Mouse (Mus musculus) heart, embryonic 14.5 days (tissue): Measurements from ENCODE around the gene 1700025G04Rik. TPM values are rescaled to one million over a fixed set of nuclear protein-coding genes. Genes with fewer than 3 reads are reported as not detected.

Source experiments
- ATAC-seq: fragments of 200-750 bp; cut with Nextera tagmentation; 2 replicates; pipeline ENCODE4 v1.8.0; 2017; ENCODE audit warnings: low read depth, moderate TSS enrichment; ENCODE audit not compliant: insufficient number of reproducible peaks, insufficient read depth, low FRiP score
- H3K27ac ChIP-seq, 2 experiments: fragments of 200-500 bp in 1 of 2; fragments of 300-500 bp in 1 of 2; sonication (generic) in 1 of 2; replicated peaks in 1 of 2; 2 replicates each; pipeline ENCODE4 v1.5.1; 2012 to 2014; ENCODE audit warnings: low read depth in 2 of 2, low read length in 2 of 2, control low read depth in 1 of 2, mild to moderate bottlenecking in 1 of 2, mixed read lengths in 1 of 2; ENCODE audit not compliant: control insufficient read depth in 1 of 2, insufficient read depth in 1 of 2
- H3K27me3 ChIP-seq: fragments of 300-500 bp; sonication (generic); 2 replicates; pipeline ENCODE4 v1.6.1; 2014; ENCODE audit warnings: mild to moderate bottlenecking, low read length, control low read depth; ENCODE audit not compliant: control insufficient read depth, insufficient read depth
- H3K36me3 ChIP-seq: fragments of 300-500 bp; sonication (generic); 2 replicates; pipeline ENCODE4 v1.6.1; 2014; ENCODE audit warnings: mild to moderate bottlenecking, control low read depth, low read length, mixed read lengths; ENCODE audit not compliant: control insufficient read depth, insufficient read depth
- H3K4me1 ChIP-seq, 2 experiments: fragments of 200-500 bp in 1 of 2; fragments of 300-500 bp in 1 of 2; sonication (generic) in 1 of 2; 2 replicates each; pipeline ENCODE4 v1.6.1; 2012 to 2014; ENCODE audit warnings: low read length in 2 of 2, control low read depth in 1 of 2, mixed read lengths in 1 of 2; ENCODE audit not compliant: control insufficient read depth in 2 of 2, insufficient read depth in 2 of 2
- H3K4me2 ChIP-seq: fragments of 300-500 bp; sonication (generic); 2 replicates; pipeline ENCODE4 v1.6.1; 2014; ENCODE audit warnings: mild to moderate bottlenecking, low read length
- H3K4me3 ChIP-seq, 2 experiments: fragments of 200-500 bp in 1 of 2; fragments of 300-500 bp in 1 of 2; sonication (generic) in 1 of 2; 2 replicates each; pipeline ENCODE4 v1.5.1; 2012 to 2014; ENCODE audit warnings: low read length in 2 of 2, mild to moderate bottlenecking in 2 of 2, control low read depth in 1 of 2, low read depth in 1 of 2, moderate library complexity in 1 of 2; ENCODE audit not compliant: control insufficient read depth in 1 of 2, insufficient read depth in 1 of 2
- H3K9ac ChIP-seq: fragments of 300-500 bp; sonication (generic); 2 replicates; pipeline ENCODE4 v1.6.1; 2014; ENCODE audit warnings: mild to moderate bottlenecking, low read length
- H3K9me3 ChIP-seq: fragments of 300-500 bp; sonication (generic); 2 replicates; pipeline ENCODE4 v1.6.1; 2016; ENCODE audit warnings: low read length, control low read depth; ENCODE audit not compliant: control insufficient read depth
- WGBS: fragments of 180-500 bp; shearing (Covaris S2); extraction: QIAGEN DNeasy Blood & Tissue Kit; methylation state at CpG from one replicate; pipeline ENCODE4 v1.1.7; 2014; 5-methylcytosine and 5-hydroxymethylcytosine counted together
- polyA plus RNA-seq: library from polyadenylated mRNA; unstranded; fragments of >200 nt; fragmentation: Nextera tagmentation; extraction: Ambion mirVana; gene quantifications from 2 replicates; pipeline ENCODE4 v1.2.1, GENCODE M21; 2014

Gene 1700025G04Rik
- polyA plus RNA-seq, 1 experiment from 2014 or later, result 35.7 TPM

- WGBS, result 77% methylated on average over 1 of the region's 1 CpGs
- Histone ChIP-seq H3K4me2 (no peak overlapping the region), H3K27ac (no peak overlapping the region), H3K9me3 (no peaks in the 10 kb centered on the region), H3K27me3 (no peaks in the 10 kb centered on the region), H3K9ac (no peak overlapping the region), H3K36me3 (no peaks in the 10 kb centered on the region), H3K4me3 (no peak overlapping the region), H3K4me1 (peaks cover 0 to 12% of the 10 kb centered on the region in 2 experiments; a peak in 3 of 4 replicates)
- no peak for ATAC-seq
Observed at GRCm38 (mm10) chr1:151855561-151855960, 234.4 kb downstream of the 1700025G04Rik start.

GRCm38 (mm10) chr1:151851976-151852375 is 237.9 kb downstream of the 1700025G04Rik start:
- H3K9ac ChIP-seq, result no peak overlapping the region
- no peak overlapping the region for H3K4me2 ChIP-seq
- no peak overlapping the region for H3K27ac ChIP-seq
- no peak overlapping the region for H3K4me3 ChIP-seq
- no peak for ATAC-seq
- no peaks in the 10 kb centered on the region for H3K36me3 ChIP-seq
- 76% methylated on average over 3 of the region's 3 CpGs for WGBS
- H3K4me1 ChIP-seq, result peaks cover 0 to 4% of the 10 kb centered on the region in 2 experiments; a peak in 2 of 4 replicates
- H3K27me3 ChIP-seq, result no peaks in the 10 kb centered on the region
- H3K9me3 ChIP-seq, result 0 out of 2 replicates have a peak, but pooled peaks cover 4% of the 10 kb centered on the region

GRCm38 (mm10) chr1:151851051-151851848 is 238.7 kb downstream of the 1700025G04Rik start:
- no peaks in the 10 kb centered on the region for H3K4me1 ChIP-seq
- no peak overlapping the region for H3K9ac ChIP-seq
- no peaks in the 10 kb centered on the region for H3K36me3 ChIP-seq
- H3K9me3 ChIP-seq, result 0 out of 2 replicates have a peak, but pooled peaks cover 4% of the 10 kb centered on the region
- H3K4me3 ChIP-seq, result no peak overlapping the region
- no peaks in the 10 kb centered on the region for H3K27me3 ChIP-seq
- ATAC-seq, result no peak
- 82% methylated on average over 20 of the region's 20 CpGs for WGBS
- no peak overlapping the region for H3K4me2 ChIP-seq
- no peak overlapping the region for H3K27ac ChIP-seq

GRCm38 (mm10) chr1:151849993-151850608 is 239.8 kb downstream of the 1700025G04Rik start:
- H3K27ac ChIP-seq, result no peak overlapping the region
- no peaks in the 10 kb centered on the region for H3K4me1 ChIP-seq
- no peaks in the 10 kb centered on the region for H3K36me3 ChIP-seq
- H3K4me3 ChIP-seq, result no peak overlapping the region
- no peak for ATAC-seq
- no peaks in the 10 kb centered on the region for H3K27me3 ChIP-seq
- H3K9ac ChIP-seq, result no peak overlapping the region
- 0 out of 2 replicates have a peak, but pooled peaks cover 4% of the 10 kb centered on the region for H3K9me3 ChIP-seq
- 75% methylated on average over 16 of the region's 16 CpGs for WGBS
- no peak overlapping the region for H3K4me2 ChIP-seq

- no peaks in the 10 kb centered on the region for H3K36me3 ChIP-seq
- H3K4me2 ChIP-seq, result no peak overlapping the region
- WGBS, result 79% methylated on average over 2 of the region's 2 CpGs
- H3K9me3 ChIP-seq, result 0 out of 2 replicates have a peak, but pooled peaks cover 4% of the 10 kb centered on the region
- no peaks in the 10 kb centered on the region for H3K27me3 ChIP-seq
- H3K27ac ChIP-seq, result no peak overlapping the region
- H3K9ac ChIP-seq, result no peak overlapping the region
- no peak overlapping the region for H3K4me3 ChIP-seq
- H3K4me1 ChIP-seq, result no peaks in the 10 kb centered on the region
- ATAC-seq, result no peak
Observed at GRCm38 (mm10) chr1:151848286-151848685, 241.6 kb downstream of the 1700025G04Rik start.

- 59% methylated on average over 19 of the region's 19 CpGs for WGBS
- no peaks in the 10 kb centered on the region for H3K4me1 ChIP-seq
Observed at GRCm38 (mm10) chr1:151845926-151846782, 243.8 kb downstream of the 1700025G04Rik start.

GRCm38 (mm10) chr1:151845252-151845832 is 244.6 kb downstream of the 1700025G04Rik start:
- Histone ChIP-seq H3K4me3 (no peak overlapping the region), H3K36me3 (no peaks in the 10 kb centered on the region), H3K4me1 (no peaks in the 10 kb centered on the region), H3K4me2 (no peak overlapping the region), H3K9ac (no peak overlapping the region), H3K9me3 (0 out of 2 replicates have a peak, but pooled peaks cover 4% of the 10 kb centered on the region), H3K27ac (no peak overlapping the region), H3K27me3 (no peaks in the 10 kb centered on the region)
- WGBS, result 82% methylated on average over 17 of the region's 17 CpGs
- no peak for ATAC-seq

More at GRCm38 (mm10) chr1:151845926-151846782, 243.8 kb downstream of the 1700025G04Rik start:
- H3K27me3 ChIP-seq, result no peaks in the 10 kb centered on the region
- H3K9ac ChIP-seq, result no peak overlapping the region
- 0 out of 2 replicates have a peak, but pooled peaks cover 4% of the 10 kb centered on the region for H3K9me3 ChIP-seq
- H3K4me3 ChIP-seq, result no peak overlapping the region
- H3K4me2 ChIP-seq, result no peak overlapping the region
- ATAC-seq, result no peak
- no peaks in the 10 kb centered on the region for H3K36me3 ChIP-seq
- H3K27ac ChIP-seq, result no peak overlapping the region
